Mouse (Mus musculus): ENCODE measurements at regions not wholly inside any gene's neighbourhood (a gene's known extent, or its start where the extent isn't known, plus 50 kb on each side); places are given as distances from the start of the nearest gene placed in this dataset. TPM values are rescaled to one million over a fixed set of nuclear protein-coding genes. Genes with fewer than 3 reads are reported as not detected.

DNA sequence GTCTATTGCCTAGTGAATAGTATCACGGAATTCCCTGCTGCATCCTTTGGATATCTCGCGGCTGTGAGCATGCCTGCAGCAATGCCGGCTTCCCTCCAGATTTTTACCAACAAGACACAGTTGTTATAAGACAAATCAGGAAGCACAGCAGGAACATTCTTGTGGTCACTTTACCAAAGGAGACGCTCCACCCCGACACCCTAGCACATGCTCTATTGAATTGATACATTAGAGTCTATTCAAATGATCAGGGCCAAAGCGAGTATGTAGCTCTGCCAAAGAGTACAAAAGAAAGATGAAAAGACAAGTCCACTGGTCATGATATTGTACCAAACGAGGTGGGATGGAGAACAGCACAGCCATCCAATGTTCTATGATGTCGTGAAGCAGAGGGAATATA, 376.1 kb upstream of the Fat1 start:
- DNase-seq, result no peak
- Histone ChIP-seq H3K4me3 (no peak overlapping the region), H3K27ac (no peak overlapping the region)
- intact Hi-C loops (cut with DNase I), result no loop called here
- no peak for TF ChIP-seq CTCF (IDR thresholded peaks at IDR 0.05)

DNA sequence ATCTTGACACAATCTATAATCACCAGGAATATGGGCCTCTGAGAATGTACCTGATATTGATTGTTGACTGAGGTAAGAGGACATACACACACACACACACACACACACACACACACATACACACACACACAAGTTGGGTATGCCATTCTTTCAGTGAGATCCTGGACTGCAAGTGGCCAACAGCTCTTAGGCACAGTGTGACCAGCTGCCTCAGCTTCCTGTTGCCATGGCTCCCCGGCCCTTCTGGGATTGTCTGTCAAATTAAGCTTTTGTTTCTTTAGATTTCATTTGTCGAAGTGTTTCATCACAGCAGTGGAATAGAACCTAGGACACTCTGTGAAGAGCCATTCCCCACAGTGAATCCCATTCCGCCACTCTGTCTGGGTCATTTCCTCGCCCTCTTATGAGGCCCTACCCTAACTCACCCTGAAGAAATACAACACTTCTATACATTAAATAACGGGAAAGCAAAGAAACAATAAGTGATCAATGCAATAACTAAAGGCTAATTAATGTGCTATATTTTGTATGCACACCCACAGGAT, 358.9 kb upstream of the Fat1 start:
- DNase-seq, result no peak
- no peak overlapping the region for H3K27ac ChIP-seq
- intact Hi-C loops (cut with DNase I), result no loop called here
- no peak for TF ChIP-seq CTCF (IDR thresholded peaks at IDR 0.05)
- no peak overlapping the region for H3K4me3 ChIP-seq

DNA sequence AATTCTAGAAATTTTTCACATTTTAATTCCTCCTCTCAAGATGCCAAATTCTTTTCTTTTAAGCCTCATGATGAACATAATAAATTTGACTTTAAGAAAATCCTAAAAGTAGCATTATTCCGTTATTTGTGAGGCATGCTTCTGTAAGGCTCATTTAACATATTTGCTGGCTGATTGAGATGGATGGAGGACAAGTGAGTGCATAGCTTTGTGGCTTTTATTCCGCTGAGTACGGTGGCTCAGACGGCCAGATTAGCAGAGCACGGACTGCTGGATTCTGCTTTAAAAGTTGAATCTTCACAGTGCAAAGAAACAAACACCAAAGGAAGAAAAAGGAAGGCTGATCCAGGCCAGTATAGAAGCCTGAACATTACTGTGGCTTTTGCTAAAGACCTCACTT, 358.3 kb upstream of the Fat1 start:
- DNase-seq, result no peak
- Histone ChIP-seq H3K27ac (no peak overlapping the region), H3K4me3 (no peak overlapping the region)
- TF ChIP-seq CTCF (IDR thresholded peaks at IDR 0.05), result no peak
- intact Hi-C loops (cut with DNase I), result no loop called here

Small RNA genes in the stretch of these regions (microRNA-seq; reads per million reads assigned to microRNA genes)
- not detected for gene Gm26241
